Mouse (Mus musculus) G1E (cell line): Measurements from ENCODE around the gene Sv2c.

Experiments used
- CTCF ChIP-seq: IDR thresholded peaks from 2 replicates; pipeline ENCODE4 v1.5.1; 2012; ENCODE audit warnings: low read depth, low read length, inconsistent platforms, mixed read lengths
- GATA1 ChIP-seq: IDR thresholded peaks from 2 replicates; pipeline ENCODE4 v1.6.1; 2012; ENCODE audit warnings: borderline replicate concordance, low read length, inconsistent platforms, mixed read lengths
- GATA2 ChIP-seq: IDR thresholded peaks from 2 replicates; pipeline ENCODE4 v1.6.1; 2012; ENCODE audit warnings: low read depth, low read length, inconsistent platforms, borderline replicate concordance
- POLR2AphosphoS5 ChIP-seq: IDR thresholded peaks from 2 replicates; pipeline ENCODE4 v1.6.1; 2012; ENCODE audit warnings: low read depth, low read length, inconsistent platforms; ENCODE audit not compliant: insufficient replicate concordance
- TAL1 ChIP-seq: conservative IDR thresholded peaks from 2 replicates; pipeline ENCODE4 v1.6.1; 2012; ENCODE audit warnings: low read depth, low read length, inconsistent platforms, mixed read lengths

GRCm38 (mm10) chr13:95963671-95964070, 168.7 kb downstream of the Sv2c start:
- TF ChIP-seq CTCF: no peak
- TF ChIP-seq POLR2AphosphoS5: no peak
- TF ChIP-seq GATA2: no peak
- no peak for TF ChIP-seq TAL1
- no peak for TF ChIP-seq GATA1
